22 mouse cellular contexts compared by ENCODE assay signal in the genomic region with DNA sequence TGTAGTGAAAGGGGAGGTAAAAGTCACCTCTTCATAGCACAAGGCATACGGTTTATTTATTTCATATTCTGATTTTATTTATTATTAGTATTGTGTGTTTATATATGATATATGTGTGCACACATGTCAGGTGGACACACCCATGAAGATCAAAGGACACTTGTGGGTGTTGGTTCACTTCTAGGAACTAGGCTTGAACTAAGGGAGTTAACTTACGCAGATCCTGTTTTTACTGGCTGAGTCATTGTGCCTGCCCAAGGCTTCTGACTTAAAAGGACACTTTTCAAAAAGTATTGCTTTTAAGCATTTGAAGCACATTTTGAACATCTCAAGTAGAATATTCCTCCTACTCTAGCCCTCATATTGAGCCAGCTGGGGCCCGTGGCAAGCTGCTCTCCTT.
A peak's percentile ranks its signal among the peaks of the same experiment; 100 is the strongest.
DNase-seq lines count a peak whose midpoint lies in the region; ATAC-seq and TF ChIP-seq lines count a peak whose summit lies in the region.
"Had no signal": no experiment of that assay in that cellular context is flagged by ENCODE, and none has a peak within 500 bp of the region (broad histone marks: within the 10 kb centered on the region; RNA-seq: fewer than 3 reads in every experiment).

No protein-coding gene starts in this region.

- H3K27me3 ChIP-seq in thymus, adult 2 months (ENCODE audit: control insufficient read depth, insufficient read depth, low read length) = no peaks in the 10 kb centered on the region
- no peaks in the 10 kb centered on the region for H3K27me3 ChIP-seq in liver, embryonic 13.5 days
- H3K27me3 ChIP-seq: CH12.LX; heart, embryonic 13.5 days; limb, embryonic 13.5 days; lung, embryonic 15.5 days; midbrain, embryonic 15.5 days had no signal

- peaks cover 8% of the 10 kb centered on the region for H3K4me1 ChIP-seq in thymus, adult 2 months (replicated peaks; ENCODE audit: control insufficient read depth, insufficient read depth, low read length)
- peaks cover 28% of the 10 kb centered on the region for H3K4me1 ChIP-seq in liver, embryonic 13.5 days (replicated peaks)
- H3K4me1 ChIP-seq: forebrain, embryonic 10.5 days; heart, embryonic 13.5 days; limb, embryonic 13.5 days; lung, embryonic 15.5 days; midbrain, embryonic 15.5 days had no signal

- peak; percentile 93 for ATAC-seq in liver, embryonic 13.5 days (ENCODE audit: low read depth)
- peak; percentile 56 for ATAC-seq in monocyte, adult 5-6 weeks (replicated peaks; ENCODE audit: insufficient number of reproducible peaks, low FRiP score, low TSS enrichment, poor library complexity, severe bottlenecking)
- ATAC-seq: midbrain, embryonic 15.5 days had no signal

- DNase-seq in thymus, adult 2 months = no peak
- DNase-seq in thymus, adult 18-20 months = no peak
- DNase-seq in c-Kit-positive CD71-positive TER-119-positive erythroid progenitor cells, embryonic 14.5 days (ENCODE audit: low spot score) = peak; percentile 73
- DNase-seq in liver, embryonic 13.5 days = peak; percentile 21
- no peak for DNase-seq in lung, postnatal 25 days (ENCODE audit: low spot score)
- no peak for DNase-seq in adrenal gland, postnatal 4 days (ENCODE audit: low spot score in 2 of 2)
- no peak for DNase-seq in yolk sac, embryonic 10.5 days (ENCODE audit: low spot score)
- DNase-seq: adrenal gland, adult 2 months; cerebellum, adult 11-12 months; cerebellum, postnatal 25 days; heart, adult 18-20 months; kidney, adult 11 months; right cerebral cortex, postnatal 25 days had no signal

- H3K4me2 ChIP-seq in liver, embryonic 13.5 days = 0 out of 2 replicates have a peak overlapping the region, but pooled peaks have one; percentile 23
- H3K4me2 ChIP-seq: heart, embryonic 13.5 days; hindbrain, embryonic 14.5 days; limb, embryonic 13.5 days; lung, embryonic 15.5 days; midbrain, embryonic 15.5 days had no signal

- no peak overlapping the region for H3K9ac ChIP-seq in liver, embryonic 13.5 days
- H3K9ac ChIP-seq: heart, embryonic 13.5 days; hindbrain, embryonic 14.5 days; limb, embryonic 13.5 days; lung, embryonic 15.5 days; midbrain, embryonic 15.5 days had no signal

- TF ChIP-seq CTCF in thymus, adult 2 months (IDR thresholded peaks at IDR 0.05; ENCODE audit: borderline replicate concordance, control insufficient read depth, extremely low read depth, insufficient read depth, low read length, poor library complexity) = no peak

- H3K9me3 ChIP-seq in liver, embryonic 13.5 days (replicated peaks) = no peaks in the 10 kb centered on the region
- H3K9me3 ChIP-seq: forebrain, embryonic 10.5 days; heart, embryonic 13.5 days; limb, embryonic 13.5 days; lung, embryonic 15.5 days; midbrain, embryonic 15.5 days had no signal

- H3K36me3 ChIP-seq in thymus, adult 2 months (ENCODE audit: control insufficient read depth, insufficient read depth, low read length) = no peaks in the 10 kb centered on the region
- no peaks in the 10 kb centered on the region for H3K36me3 ChIP-seq in liver, embryonic 13.5 days
- H3K36me3 ChIP-seq: forebrain, embryonic 10.5 days; heart, embryonic 13.5 days; limb, embryonic 13.5 days; lung, embryonic 15.5 days; midbrain, embryonic 15.5 days had no signal

- TF ChIP-seq POLR2A in thymus, adult 2 months (IDR thresholded peaks at IDR 0.05; ENCODE audit: control insufficient read depth, extremely low read depth, insufficient read depth, low read length, poor library complexity) = no peak

- peak overlapping the region; percentile 61; the same call in 1 of the 2 replicates for H3K27ac ChIP-seq in thymus, adult 2 months (ENCODE audit: control insufficient read depth, insufficient read depth, low read length)
- peak overlapping the region; percentile 71; the same call in 1 of the 2 replicates for H3K27ac ChIP-seq in liver, embryonic 13.5 days
- H3K27ac ChIP-seq: forebrain, embryonic 10.5 days; heart, embryonic 13.5 days; hindbrain, embryonic 14.5 days; kidney, postnatal 0 days; limb, embryonic 13.5 days; lung, embryonic 15.5 days; midbrain, embryonic 15.5 days had no signal

- no peak overlapping the region for H3K4me3 ChIP-seq in thymus, adult 2 months (ENCODE audit: control insufficient read depth, insufficient read depth, low read length)
- H3K4me3 ChIP-seq in liver, embryonic 13.5 days (replicated peaks) = no peak overlapping the region
- H3K4me3 ChIP-seq: forebrain, embryonic 10.5 days; heart, embryonic 13.5 days; limb, embryonic 13.5 days; lung, embryonic 15.5 days; midbrain, embryonic 15.5 days had no signal

- 45% methylated on average over 3 of the region's 3 CpGs for WGBS in thymus, adult 2 months
- 43% methylated on average over 3 of the region's 3 CpGs for WGBS in liver, embryonic 13.5 days (ENCODE audit: insufficient replicate concordance)

Comparison
In these comparisons a context has a peak if more than half of its experiments do, and no peak if none do; other contexts are left out.
1. DNase-seq: peak in c-Kit-positive CD71-positive TER-119-positive erythroid progenitor cells, embryonic 14.5 days (single experiment) and liver, embryonic 13.5 days (single experiment); none in thymus, adult 2 months (single experiment), thymus, adult 18-20 months (0 of 2), lung, postnatal 25 days (single experiment), adrenal gland, postnatal 4 days (0 of 2) and yolk sac, embryonic 10.5 days (single experiment).